ENCODE assay signal across 10 mouse cellular contexts in the genomic region with DNA sequence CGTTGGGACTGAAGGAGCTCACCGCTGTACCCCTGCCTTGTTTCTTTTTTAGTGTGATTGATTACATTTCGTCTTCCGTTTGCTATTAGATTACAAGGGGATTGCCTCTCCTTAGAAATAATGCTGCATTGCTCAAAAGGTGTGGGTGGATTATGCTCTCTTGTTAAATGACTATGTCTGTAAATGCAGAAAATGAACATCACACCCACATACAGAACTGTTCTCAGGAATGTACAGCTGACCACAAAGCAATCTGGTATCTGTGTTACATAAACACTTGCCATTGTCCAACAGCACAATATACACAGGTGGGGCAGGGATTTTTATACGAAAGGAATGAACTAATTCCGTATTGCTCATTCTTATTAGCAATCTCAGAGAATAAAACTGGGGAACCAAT.
"Had no signal": no experiment of that assay in that cellular context is flagged by ENCODE, and none has a peak within 500 bp of the region (broad histone marks: within the 10 kb centered on the region; RNA-seq: fewer than 3 reads in every experiment).

No protein-coding gene starts in this region.

- ATAC-seq: lung, postnatal 0 days; midbrain, embryonic 13.5 days; midbrain, embryonic 15.5 days had no signal

- DNase-seq: lung, adult 2 months; lung, postnatal 14 days; lung, postnatal 36 days; right cerebral cortex, postnatal 14 days; thymus, adult 2 months; thymus, postnatal 25 days; thymus, postnatal 4 days had no signal
